Mouse (Mus musculus) megakaryocyte progenitor cell, adult 5-6 weeks (primary cell): Measurements from ENCODE around the gene Dapl1. TPM values are rescaled to one million over a fixed set of nuclear protein-coding genes. Genes with fewer than 3 reads are reported as not detected.

Experiments used
- ATAC-seq: replicated peaks from 2 replicates; pipeline ENCODE4 v1.8.0; 2016; ENCODE audit warnings: mild to moderate bottlenecking, moderate TSS enrichment, inconsistent platforms; ENCODE audit not compliant: poor library complexity
- total RNA-seq, 2 experiments: library from RNA; stranded (forward) in 1 of 2; stranded (reverse) in 1 of 2; fragments of 157-497, 149-512 nt in 1 of 2; fragments of 200-1000 nt in 1 of 2; gene quantifications; 2 replicates each; pipeline versions ENCODE4 v1.2.3 to v1.2.4; 2015 to 2017

Gene Dapl1
- total RNA-seq, 2 experiments from 2014 or later, result not detected

DNA sequence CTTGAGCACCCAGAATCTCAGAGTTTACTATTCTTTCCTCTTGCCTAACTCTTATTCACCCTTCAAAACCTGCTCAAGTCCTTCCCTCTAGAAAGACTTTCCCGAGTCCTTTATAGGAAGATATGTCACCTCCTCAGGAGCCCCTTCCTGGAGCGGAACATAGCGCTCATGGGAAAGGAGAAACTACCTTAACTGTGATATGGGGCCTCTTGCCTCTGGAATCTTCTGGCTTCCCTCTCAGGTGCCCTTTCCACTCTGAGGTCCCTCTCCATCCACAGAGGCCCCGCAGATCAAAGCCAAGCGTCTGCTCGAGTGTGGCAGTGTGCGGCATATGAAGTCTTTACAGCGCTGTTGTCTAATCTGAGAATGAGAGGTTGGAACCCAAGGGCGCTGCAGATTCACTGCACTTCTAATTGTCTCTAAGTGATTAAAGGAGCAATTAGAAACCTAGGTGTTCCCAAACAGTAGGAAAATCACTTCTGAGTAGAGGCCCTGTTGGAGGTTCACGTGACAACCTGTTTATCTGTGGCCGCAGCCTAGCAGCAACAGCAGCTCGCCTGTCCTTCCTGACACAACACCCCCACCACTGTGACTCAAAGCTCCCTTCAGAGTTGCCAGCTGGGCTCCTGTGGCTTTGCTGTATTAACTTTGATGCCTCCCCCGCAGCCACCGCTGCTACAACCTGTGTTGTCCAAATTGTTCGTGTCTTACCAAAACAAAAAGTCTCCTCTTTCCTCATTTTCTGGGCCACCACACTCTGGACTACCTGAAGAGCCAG, 49.7 kb downstream of the Dapl1 start:
- no peak for ATAC-seq

DNA sequence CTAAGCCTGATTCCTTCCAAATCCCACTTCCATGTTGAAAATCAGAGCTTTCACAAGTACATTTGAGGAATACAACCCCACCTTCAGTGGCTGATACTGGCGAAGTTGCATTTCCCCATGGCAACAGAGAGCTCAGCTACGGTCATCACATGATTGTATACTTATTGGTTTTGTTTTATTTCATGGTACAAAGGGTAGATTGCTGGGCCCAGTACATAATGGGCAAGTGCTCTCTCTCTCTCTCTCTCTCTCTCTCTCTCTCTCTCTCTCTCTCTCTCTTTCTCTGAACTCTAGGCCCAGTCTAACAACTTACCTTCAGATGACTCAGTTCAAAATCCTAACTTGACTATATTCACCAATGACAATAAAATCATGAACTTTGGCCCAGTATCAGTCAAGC, 52.5 kb downstream of the Dapl1 start:
- no peak for ATAC-seq

DNA sequence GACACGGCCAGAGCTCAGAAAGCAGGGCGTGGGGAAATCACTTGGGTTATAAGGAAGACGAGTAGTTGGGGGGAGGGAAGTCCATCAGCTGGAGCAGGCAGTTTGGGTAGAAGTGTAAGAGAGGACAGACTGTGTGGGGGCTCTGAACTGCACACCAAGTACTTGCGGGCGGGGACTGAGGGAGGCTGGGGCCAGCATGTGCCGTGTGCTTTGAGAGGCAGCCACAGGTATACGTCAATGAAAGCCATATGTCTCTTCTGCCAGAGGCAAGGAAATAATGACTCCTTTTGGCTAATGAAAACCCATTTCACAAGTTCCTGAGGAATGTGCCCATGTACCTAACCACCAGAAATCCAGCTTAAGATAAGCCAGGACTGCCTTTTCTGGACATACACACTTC, 53.6 kb downstream of the Dapl1 start:
- no peak for ATAC-seq

DNA sequence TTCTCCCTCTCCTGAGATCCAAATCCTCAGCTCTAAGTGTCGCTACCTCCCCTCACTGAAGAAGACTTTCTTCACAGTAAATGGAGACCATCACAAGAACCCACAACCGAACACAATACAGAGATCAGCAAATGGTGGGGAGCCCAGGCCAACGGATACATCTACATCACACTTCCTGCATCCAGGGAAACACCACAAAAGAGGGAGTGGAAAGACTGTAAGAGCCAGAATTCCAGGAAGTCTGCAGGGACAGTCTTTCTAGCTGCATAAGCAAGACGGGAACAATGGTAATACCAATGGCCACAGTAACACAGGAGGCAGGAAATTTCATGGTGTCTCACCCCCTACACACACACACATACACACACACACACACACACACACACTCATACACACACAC, 55.3 kb downstream of the Dapl1 start:
- ATAC-seq, result no peak

DNA sequence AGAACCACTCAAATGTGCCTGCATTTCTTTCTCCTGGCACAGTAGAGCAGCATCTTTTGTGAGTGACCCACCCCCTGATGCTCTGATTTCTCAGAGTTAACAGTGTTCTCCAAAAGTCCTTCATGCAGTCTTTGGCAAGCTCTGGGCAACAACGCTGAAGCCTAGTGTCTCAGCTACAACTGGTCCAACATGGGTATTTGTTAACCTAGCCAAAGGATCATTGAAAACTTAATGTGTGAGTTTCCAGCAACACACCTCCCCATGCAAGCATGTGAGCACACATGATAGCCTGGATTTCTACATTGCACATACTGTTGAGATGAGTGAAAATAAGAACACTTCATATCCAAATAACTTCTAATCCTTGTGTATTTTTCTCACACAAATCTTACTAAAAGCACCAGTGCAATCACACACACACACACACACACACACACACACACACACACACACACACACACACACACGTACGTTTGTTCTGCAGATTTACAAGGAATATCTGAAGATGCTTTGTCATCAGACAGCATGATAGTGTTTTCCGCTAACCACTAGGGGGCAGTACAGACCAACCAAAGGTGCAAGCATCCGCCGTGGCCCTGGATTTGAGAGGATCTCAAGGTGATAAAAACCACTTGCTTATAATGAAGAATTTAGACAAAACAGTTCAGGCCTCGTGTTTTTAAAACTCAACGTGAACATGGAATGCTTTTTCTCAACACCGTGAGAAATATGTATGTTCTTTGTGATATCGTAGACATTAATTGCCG, 56.9 kb downstream of the Dapl1 start:
- peak; percentile 97 for ATAC-seq

DNA sequence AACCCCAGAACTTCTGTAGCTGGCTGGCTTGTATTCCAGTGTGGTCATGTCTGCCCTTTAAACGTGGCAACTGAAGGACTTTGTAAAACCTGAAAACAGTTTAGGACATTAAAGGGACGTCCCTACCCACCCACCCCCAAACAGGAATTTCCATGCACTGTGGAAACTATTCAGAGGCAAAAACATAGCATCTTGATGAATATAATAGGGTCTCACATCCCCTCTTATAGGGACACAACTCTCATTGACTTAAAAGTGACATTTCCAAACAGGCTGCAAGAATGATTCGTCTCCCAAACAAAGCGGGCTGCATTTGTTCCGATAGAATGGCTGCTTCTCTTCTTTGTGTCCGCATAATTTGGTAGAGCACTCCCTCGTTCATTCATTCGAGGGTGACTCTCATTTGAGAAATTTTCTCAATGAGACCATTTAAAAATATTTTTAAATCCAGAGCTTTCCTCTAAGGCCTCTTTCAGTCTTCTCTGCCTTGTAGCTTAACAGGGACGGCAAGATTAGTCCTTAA, 59.2 kb downstream of the Dapl1 start:
- ATAC-seq, result no peak

DNA sequence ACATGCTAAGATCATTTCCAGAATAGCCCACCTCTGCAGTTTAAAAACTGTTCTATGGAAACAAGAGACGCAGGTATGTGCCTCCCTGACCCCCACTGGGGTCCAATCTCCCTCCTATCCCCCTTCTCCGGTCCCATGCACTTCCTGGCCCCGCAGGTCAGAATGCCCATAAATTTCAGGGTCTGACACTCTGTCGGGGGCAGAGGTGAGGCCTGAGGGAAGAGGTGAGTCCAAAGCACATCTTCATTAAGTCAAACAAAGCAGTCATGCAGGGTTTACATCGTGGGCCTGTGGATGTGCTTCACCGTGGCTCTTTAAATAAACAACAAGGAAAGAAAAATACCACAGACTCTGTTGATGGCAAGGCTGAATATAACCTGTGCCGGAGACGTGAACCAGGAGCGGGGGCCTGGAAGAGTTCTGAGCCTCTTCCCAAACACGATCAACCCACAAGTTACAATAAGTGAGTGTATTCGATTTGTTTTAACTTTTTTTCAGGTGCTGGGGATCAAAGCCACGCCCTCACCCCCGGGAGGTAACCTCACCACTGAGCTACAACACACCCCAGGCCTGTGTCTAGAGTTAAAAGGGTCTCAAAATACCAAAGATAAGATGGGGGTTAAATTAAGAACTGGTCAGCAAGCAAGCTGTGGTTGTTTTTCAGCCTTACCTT, 59.9 kb downstream of the Dapl1 start:
- no peak for ATAC-seq

DNA sequence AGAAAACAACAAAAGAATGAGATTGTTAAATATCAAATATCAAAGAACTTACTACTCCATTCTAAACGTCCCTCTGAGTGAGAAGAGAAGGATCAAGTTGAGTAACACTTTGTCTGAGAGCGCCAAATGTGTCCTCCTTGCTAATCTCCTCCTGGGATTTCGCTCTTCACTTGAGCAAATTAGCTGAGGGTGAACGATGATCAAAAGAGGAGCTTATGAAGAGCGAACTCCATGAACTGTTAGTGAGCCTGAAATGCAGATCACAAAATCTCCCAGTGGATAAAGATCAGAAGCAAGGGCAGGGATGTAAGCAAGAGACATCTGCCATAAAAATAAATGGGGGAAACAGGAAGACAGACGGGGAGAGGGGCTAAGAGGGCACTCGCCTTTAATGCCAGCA, 60.5 kb downstream of the Dapl1 start:
- no peak for ATAC-seq

DNA sequence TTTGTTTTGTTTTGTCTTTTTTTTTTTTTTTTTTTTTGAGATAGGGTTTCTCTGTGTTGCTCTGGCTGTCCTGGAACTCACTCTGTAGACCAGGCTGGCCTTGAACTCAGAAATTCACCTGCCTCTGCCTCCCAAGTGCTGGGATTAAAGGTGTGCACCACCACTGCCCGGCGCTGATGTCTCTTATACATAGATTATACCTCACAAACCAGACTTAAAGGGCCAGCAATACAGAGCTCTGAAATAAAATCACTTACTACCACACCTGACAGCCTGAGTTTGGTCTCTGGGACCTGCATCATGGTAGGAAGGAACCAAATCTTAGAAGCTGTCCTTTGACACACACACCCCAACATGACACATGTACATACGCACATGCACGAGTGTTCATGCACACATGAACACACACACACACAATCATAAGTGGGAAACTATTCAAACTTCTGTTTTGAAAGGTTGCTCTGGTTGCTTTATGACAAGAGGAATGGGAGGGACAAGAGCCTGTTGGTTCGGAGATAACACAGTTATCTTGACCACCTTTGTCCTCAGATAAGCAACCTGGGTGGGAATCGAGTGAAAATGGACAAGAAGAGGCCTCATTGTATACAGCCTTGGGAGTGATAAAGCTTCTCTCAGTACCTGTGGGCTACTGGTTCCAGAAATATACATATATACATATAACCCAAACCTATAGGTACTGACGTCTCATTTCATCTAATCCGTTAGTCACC, 63.1 kb downstream of the Dapl1 start:
- ATAC-seq, result peak; percentile 73

DNA sequence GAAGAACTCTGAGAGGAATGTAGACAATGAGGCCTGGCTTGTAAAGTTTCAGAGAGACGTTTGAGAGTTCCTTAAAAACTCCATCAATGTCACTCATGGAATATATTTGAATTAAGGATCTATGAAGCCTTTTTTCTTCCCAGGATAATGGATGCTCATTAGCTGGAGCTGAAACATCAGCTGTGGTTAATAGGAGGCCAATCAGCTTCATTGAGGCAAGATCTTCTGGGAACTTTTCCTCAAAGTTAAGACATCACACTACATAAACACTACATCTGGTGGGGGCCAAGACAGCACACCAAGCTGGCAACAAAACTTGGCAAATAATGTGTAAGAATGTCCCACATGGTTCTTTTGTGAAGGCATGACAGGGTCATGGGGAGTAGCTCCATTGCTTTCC, 68.3 kb downstream of the Dapl1 start:
- ATAC-seq, result no peak

DNA sequence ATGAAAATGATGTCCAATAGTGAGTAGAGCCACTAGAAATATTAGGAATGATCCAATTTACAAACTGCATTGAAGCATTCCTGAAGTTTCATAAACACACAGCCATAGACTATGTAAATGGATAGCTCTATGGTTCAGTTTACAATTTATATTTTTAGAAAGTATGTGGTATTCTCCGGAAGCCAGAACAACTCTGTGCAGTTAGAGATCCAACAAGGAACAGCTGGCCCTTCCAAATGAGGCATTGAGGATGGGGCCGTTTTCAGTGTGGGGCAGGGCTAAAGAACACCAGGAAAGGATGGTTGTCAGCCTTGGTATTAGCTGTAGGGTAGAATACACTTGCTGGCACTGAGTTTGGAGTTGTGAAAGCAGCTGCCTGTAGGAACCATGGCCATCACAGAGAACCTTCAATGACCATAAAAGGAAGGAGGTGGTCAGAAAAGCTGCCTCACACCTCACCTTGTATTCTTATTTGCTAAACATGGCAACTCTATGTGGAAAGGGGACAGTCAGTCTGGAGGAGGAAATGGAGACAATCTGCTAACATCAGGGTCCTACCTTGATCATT, 70.0 kb downstream of the Dapl1 start:
- ATAC-seq, result no peak

Other genes starting within 250 kb of the Dapl1 start
- 5.4 and 7.4 TPM in 2 replicates for gene Tanc1, start 127.4 kb downstream of the Dapl1 start, total RNA-seq (2015)
- gene Tanc1, start 127.4 kb downstream of the Dapl1 start, total RNA-seq (2017), result 5.1 and 6.1 TPM in 2 replicates